Mouse (Mus musculus) spleen, adult 2 months (tissue): ENCODE measurements at regions not wholly inside any gene's neighbourhood (a gene's known extent, or its start where the extent isn't known, plus 50 kb on each side); places are given as distances from the start of the nearest gene placed in this dataset.

Source experiments
- CTCF ChIP-seq: fragments of 200-500 bp; IDR thresholded peaks from 2 replicates; pipeline ENCODE4 v1.5.1; 2011; ENCODE audit warnings: mild to moderate bottlenecking, inconsistent platforms; ENCODE audit not compliant: insufficient read depth, insufficient read length, insufficient replicate concordance; ENCODE audit errors: extremely low read depth
- POLR2A ChIP-seq: fragments of 200-500 bp; IDR thresholded peaks from 2 replicates; pipeline ENCODE4 v1.6.1; 2011; ENCODE audit warnings: low read depth, low read length, inconsistent platforms

DNA sequence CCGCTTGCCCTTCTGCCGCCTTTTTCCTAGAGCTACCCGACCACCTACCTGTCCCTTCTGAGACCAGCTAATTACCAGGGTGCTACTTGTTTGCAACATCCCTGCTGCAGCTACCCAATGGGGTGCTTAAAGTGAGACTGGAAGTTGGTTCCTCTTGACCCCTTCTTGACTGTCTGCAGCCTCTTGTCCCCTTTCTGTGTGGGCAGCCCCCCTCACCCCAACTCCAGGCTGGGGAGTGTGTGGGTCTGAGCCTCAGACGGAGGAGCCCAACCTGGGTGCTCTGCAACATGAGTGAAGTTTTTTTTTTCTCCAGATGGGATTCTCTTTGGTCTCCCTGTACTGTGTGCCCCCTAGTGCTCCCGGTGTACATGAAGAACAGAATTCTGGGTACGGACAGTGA, 91.7 kb downstream of the Fam168b start:
- TF ChIP-seq CTCF (no peak), POLR2A (no peak)
